Mouse (Mus musculus): Measurements from ENCODE around the gene Pdzd2.

- TF ChIP-seq POLR2A (IDR thresholded peaks at IDR 0.05; ENCODE audit: low read depth, low read length) (no peak), CTCF (IDR thresholded peaks at IDR 0.05; ENCODE audit: extremely low read depth, insufficient read depth, insufficient read length, insufficient replicate concordance) (no peak)
These were observed 31.2 kb upstream of the Pdzd2 start for GRCm38 (mm10) chr15:12770958-12771357.

Measured in spleen, adult 2 months (tissue).